Mouse (Mus musculus) activated CD4-positive, CD25-positive, alpha-beta regulatory T cell, adult 9 weeks (primary cell): ENCODE measurements around the gene Mmp13. TPM values are rescaled to one million over a fixed set of nuclear protein-coding genes. Genes with fewer than 3 reads are reported as not detected.

ENCODE experiments used
- polyA plus RNA-seq: library from polyadenylated mRNA; unstranded; fragments of 100-300 nt; shearing (Covaris generic); gene quantifications from one replicate; pipeline ENCODE4 v1.2.1, GENCODE M21; 2017

Mmp13 gene
- polyA plus RNA-seq = 0.13 TPM

DNA sequence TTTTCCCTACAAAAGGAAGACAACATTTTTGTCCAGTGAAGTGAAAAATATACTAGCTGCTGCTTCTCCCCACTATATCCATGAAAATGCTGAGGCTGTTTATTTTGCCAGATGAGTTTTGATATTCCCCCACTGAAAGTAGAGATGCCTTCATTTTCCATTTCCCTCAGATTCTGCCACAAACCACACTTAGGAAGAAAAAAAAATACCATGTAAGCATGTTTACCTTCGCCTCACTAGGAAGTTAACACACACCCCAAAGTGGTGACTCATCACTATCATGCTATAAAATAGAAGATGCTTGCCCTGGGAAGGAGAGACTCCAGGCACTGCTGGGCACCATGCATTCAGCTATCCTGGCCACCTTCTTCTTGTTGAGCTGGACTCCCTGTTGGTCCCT is at the start of gene Mmp13:
TSS of gene Mmp13 (plus strand) at position 301 of the 400 bp plus-strand sequence.

Other genes starting within 250 kb of the Mmp13 start
- 9.0 TPM for gene Dync2h1, start 88.1 kb upstream of the Mmp13 start, polyA plus RNA-seq
- gene Dcun1d5, start 88.0 kb upstream of the Mmp13 start, polyA plus RNA-seq = 36.8 TPM
- not detected for gene Mmp12, start 71.9 kb downstream of the Mmp13 start, polyA plus RNA-seq
- gene Mmp1b, start 115.5 kb downstream of the Mmp13 start, polyA plus RNA-seq = not detected
- gene Mmp3, start 173.3 kb downstream of the Mmp13 start, polyA plus RNA-seq = not detected
- not detected for gene Mmp10, start 229.8 kb downstream of the Mmp13 start, polyA plus RNA-seq